ENCODE assay signal across 20 mouse cellular contexts in the genomic region with DNA sequence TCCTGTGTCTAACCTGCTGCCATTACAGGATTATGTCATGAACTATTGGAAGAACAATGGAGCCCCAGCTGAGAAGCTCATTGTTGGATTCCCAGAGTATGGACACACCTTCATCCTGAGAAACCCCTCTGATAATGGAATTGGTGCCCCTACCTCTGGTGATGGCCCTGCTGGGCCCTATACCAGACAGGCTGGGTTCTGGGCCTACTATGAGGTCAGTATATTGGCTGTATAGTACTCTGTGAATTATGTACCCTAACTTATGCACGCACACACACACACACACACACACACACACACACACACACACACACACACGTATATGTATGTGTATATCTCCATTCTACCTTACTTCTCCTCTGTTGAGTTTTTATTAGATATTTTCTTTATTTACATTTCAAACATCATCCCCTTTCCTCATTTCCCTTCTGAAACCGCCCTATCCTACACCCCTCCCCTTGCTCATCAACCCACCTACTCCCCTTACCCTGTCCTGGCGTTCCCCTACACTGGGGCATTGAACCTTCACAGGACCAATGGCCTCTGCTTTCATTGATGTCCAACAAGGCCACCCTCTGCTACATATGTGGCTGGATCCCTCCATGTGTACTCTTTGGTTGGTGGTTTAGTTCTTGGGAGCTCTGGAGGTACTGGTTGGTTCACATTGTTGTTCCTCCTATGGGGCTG. TPM values are rescaled to one million over a fixed set of nuclear protein-coding genes. Genes with fewer than 3 reads are reported as not detected.
A peak's percentile ranks its signal among the peaks of the same experiment; 100 is the strongest.
DNase-seq lines count a peak whose midpoint lies in the region; ATAC-seq and TF ChIP-seq lines count a peak whose summit lies in the region.
"Had no signal": no experiment of that assay in that cellular context is flagged by ENCODE, and none has a peak within 500 bp of the region (broad histone marks: within the 10 kb centered on the region; RNA-seq: fewer than 3 reads in every experiment).

No protein-coding gene starts in this region.

- DNase-seq in heart, postnatal 0 days (ENCODE audit: low spot score): no peak
- DNase-seq in liver, embryonic 13.5 days: no peak
- no peak for DNase-seq in liver, embryonic 11.5 days (ENCODE audit: low spot score)
- DNase-seq in hindbrain, embryonic 14.5 days (ENCODE audit: low spot score): no peak
- DNase-seq in adrenal gland, adult (ENCODE audit: inconsistent age in 2 of 2, low spot score in 1 of 2): no peak
- DNase-seq in adrenal gland, postnatal 10 days: no peak
- DNase-seq: cerebellum, adult 11 months; cerebellum, postnatal 25 days; heart, postnatal 14 days; kidney, postnatal 14 days; lung, postnatal 4 days; thymus, postnatal 14 days had no signal

- peaks cover 18% of the 10 kb centered on the region for H3K9me3 ChIP-seq in heart, postnatal 0 days (replicated peaks; ENCODE audit: control insufficient read depth, low read length)
- peaks cover 24% of the 10 kb centered on the region for H3K9me3 ChIP-seq in heart, embryonic 12.5 days (replicated peaks)
- H3K9me3 ChIP-seq in liver, embryonic 13.5 days (replicated peaks): peaks cover 3% of the 10 kb centered on the region; the same call in 1 of the 2 replicates
- H3K9me3 ChIP-seq in liver, embryonic 11.5 days (ENCODE audit: control insufficient read depth, low read length): peaks cover 2% of the 10 kb centered on the region; the same call in 1 of the 2 replicates
- H3K9me3 ChIP-seq in hindbrain, embryonic 14.5 days (ENCODE audit: control insufficient read depth, low read length): peaks cover 6% of the 10 kb centered on the region; the same call in 1 of the 2 replicates
- H3K9me3 ChIP-seq in midbrain, embryonic 13.5 days: no peaks in the 10 kb centered on the region; the same call in 1 of the 2 replicates
- H3K9me3 ChIP-seq: intestine, embryonic 15.5 days had no signal

- no peak overlapping the region for H3K4me3 ChIP-seq in heart, postnatal 0 days (ENCODE audit: low read depth, low read length)
- no peak overlapping the region for H3K4me3 ChIP-seq in heart, embryonic 12.5 days
- H3K4me3 ChIP-seq in liver, embryonic 13.5 days (replicated peaks): no peak overlapping the region
- no peak overlapping the region for H3K4me3 ChIP-seq in liver, embryonic 11.5 days (ENCODE audit: low read depth, low read length)
- no peak overlapping the region for H3K4me3 ChIP-seq in hindbrain, embryonic 14.5 days (replicated peaks; ENCODE audit: low read length)
- H3K4me3 ChIP-seq in midbrain, embryonic 13.5 days (replicated peaks): no peak overlapping the region
- H3K4me3 ChIP-seq: intestine, embryonic 15.5 days had no signal

- no peak overlapping the region for H3K4me2 ChIP-seq in heart, postnatal 0 days (ENCODE audit: low read depth, low read length)
- H3K4me2 ChIP-seq in heart, embryonic 12.5 days: no peak overlapping the region
- H3K4me2 ChIP-seq in liver, embryonic 13.5 days: no peak overlapping the region
- H3K4me2 ChIP-seq in liver, embryonic 11.5 days: no peak overlapping the region
- no peak overlapping the region for H3K4me2 ChIP-seq in hindbrain, embryonic 14.5 days (replicated peaks)
- H3K4me2 ChIP-seq in midbrain, embryonic 13.5 days (replicated peaks): no peak overlapping the region
- H3K4me2 ChIP-seq: intestine, embryonic 15.5 days had no signal

- 57% methylated on average over 4 of the region's 4 CpGs for WGBS in heart, postnatal 0 days
- WGBS in heart, embryonic 12.5 days: 59% methylated on average over 4 of the region's 4 CpGs
- 48% methylated on average over 4 of the region's 4 CpGs for WGBS in liver, embryonic 13.5 days (ENCODE audit: insufficient replicate concordance)
- 64% methylated on average over 4 of the region's 4 CpGs for WGBS in liver, embryonic 11.5 days
- 84% methylated on average over 4 of the region's 4 CpGs for WGBS in hindbrain, embryonic 14.5 days
- 76% methylated on average over 4 of the region's 4 CpGs for WGBS in midbrain, embryonic 13.5 days

- no peaks in the 10 kb centered on the region for H3K27me3 ChIP-seq in heart, postnatal 0 days (ENCODE audit: control insufficient read depth, insufficient read depth, low read length)
- no peaks in the 10 kb centered on the region for H3K27me3 ChIP-seq in heart, embryonic 12.5 days (replicated peaks)
- no peaks in the 10 kb centered on the region for H3K27me3 ChIP-seq in liver, embryonic 13.5 days
- no peaks in the 10 kb centered on the region for H3K27me3 ChIP-seq in liver, embryonic 11.5 days (replicated peaks; ENCODE audit: control insufficient read depth, insufficient read depth, low read length)
- no peaks in the 10 kb centered on the region for H3K27me3 ChIP-seq in hindbrain, embryonic 14.5 days (ENCODE audit: control insufficient read depth, insufficient read depth, low read length)
- H3K27me3 ChIP-seq in midbrain, embryonic 13.5 days: no peaks in the 10 kb centered on the region
- H3K27me3 ChIP-seq: intestine, embryonic 15.5 days had no signal

- 0 out of 2 replicates have a peak, but pooled peaks have one; percentile 14 for ATAC-seq in heart, postnatal 0 days (ENCODE audit: insufficient read depth, low read depth)
- no peak; the same call in 1 of the 2 replicates for ATAC-seq in heart, embryonic 12.5 days (ENCODE audit: insufficient number of reproducible peaks, low FRiP score)
- ATAC-seq in liver, embryonic 13.5 days (ENCODE audit: low read depth): peak; percentile 34; the same call in 1 of the 2 replicates
- no peak for ATAC-seq in liver, embryonic 11.5 days (replicated peaks; ENCODE audit: low FRiP score)
- 0 out of 2 replicates have a peak, but pooled peaks have one; percentile 25 for ATAC-seq in hindbrain, embryonic 14.5 days (ENCODE audit: low FRiP score)
- peak; percentile 62 for ATAC-seq in midbrain, embryonic 13.5 days
- ATAC-seq: intestine, embryonic 15.5 days had no signal

- no peak for TF ChIP-seq EP300 in heart, postnatal 0 days (IDR thresholded peaks at IDR 0.05; ENCODE audit: low read depth)

- no peak overlapping the region for H3K27ac ChIP-seq in heart, postnatal 0 days (ENCODE audit: low read depth)
- no peak overlapping the region for H3K27ac ChIP-seq in heart, embryonic 12.5 days (ENCODE audit: poor library complexity, severe bottlenecking)
- no peak overlapping the region for H3K27ac ChIP-seq in liver, embryonic 13.5 days
- H3K27ac ChIP-seq in liver, embryonic 11.5 days (ENCODE audit: low read depth, low read length): no peak overlapping the region
- H3K27ac ChIP-seq in hindbrain, embryonic 14.5 days: no peak overlapping the region
- no peak overlapping the region for H3K27ac ChIP-seq in midbrain, embryonic 13.5 days
- H3K27ac ChIP-seq: intestine, embryonic 15.5 days had no signal

- H3K4me1 ChIP-seq in heart, postnatal 0 days (ENCODE audit: control insufficient read depth, insufficient read depth): no peaks in the 10 kb centered on the region
- H3K4me1 ChIP-seq in heart, embryonic 12.5 days (replicated peaks): no peaks in the 10 kb centered on the region
- H3K4me1 ChIP-seq in liver, embryonic 13.5 days (replicated peaks): no peaks in the 10 kb centered on the region
- no peaks in the 10 kb centered on the region for H3K4me1 ChIP-seq in liver, embryonic 11.5 days (replicated peaks; ENCODE audit: control insufficient read depth, insufficient read depth, low read length)
- no peaks in the 10 kb centered on the region for H3K4me1 ChIP-seq in hindbrain, embryonic 14.5 days (replicated peaks; ENCODE audit: control insufficient read depth, insufficient read depth, low read length)
- H3K4me1 ChIP-seq in midbrain, embryonic 13.5 days (replicated peaks): no peaks in the 10 kb centered on the region
- H3K4me1 ChIP-seq: intestine, embryonic 15.5 days had no signal

- H3K9ac ChIP-seq in heart, postnatal 0 days (replicated peaks; ENCODE audit: low read depth, low read length): no peak overlapping the region
- H3K9ac ChIP-seq in heart, embryonic 12.5 days: no peak overlapping the region
- H3K9ac ChIP-seq in liver, embryonic 13.5 days: no peak overlapping the region
- H3K9ac ChIP-seq in liver, embryonic 11.5 days (ENCODE audit: low read depth, low read length): no peak overlapping the region
- H3K9ac ChIP-seq in hindbrain, embryonic 14.5 days: no peak overlapping the region
- no peak overlapping the region for H3K9ac ChIP-seq in midbrain, embryonic 13.5 days (replicated peaks)
- H3K9ac ChIP-seq: intestine, embryonic 15.5 days had no signal

- TF ChIP-seq CTCF in heart, postnatal 0 days (IDR thresholded peaks at IDR 0.05; ENCODE audit: low read depth): no peak

- no peaks in the 10 kb centered on the region for H3K36me3 ChIP-seq in heart, postnatal 0 days (replicated peaks; ENCODE audit: control insufficient read depth, insufficient read depth, low read length)
- no peaks in the 10 kb centered on the region for H3K36me3 ChIP-seq in heart, embryonic 12.5 days
- no peaks in the 10 kb centered on the region for H3K36me3 ChIP-seq in liver, embryonic 13.5 days
- no peaks in the 10 kb centered on the region for H3K36me3 ChIP-seq in liver, embryonic 11.5 days (ENCODE audit: control insufficient read depth, insufficient read depth, low read length)
- no peaks in the 10 kb centered on the region for H3K36me3 ChIP-seq in hindbrain, embryonic 14.5 days (replicated peaks; ENCODE audit: control insufficient read depth, insufficient read depth)
- no peaks in the 10 kb centered on the region for H3K36me3 ChIP-seq in midbrain, embryonic 13.5 days
- H3K36me3 ChIP-seq: intestine, embryonic 15.5 days had no signal

RNA-seq across cellular contexts. Expression of gene Chia1, which starts 15.9 kb away (rescaled TPM):
- not detected in 2 replicates for total RNA-seq in heart, postnatal 0 days (2014; rRNA removed; ENCODE audit: low replicate concordance)
- 0.11 TPM in 1 of 2 replicates, not detected in the other for polyA plus RNA-seq in heart, postnatal 0 days (2015; fragmentation: Nextera tagmentation; extraction: Ambion mirVana)
- 0.13 and 0.18 TPM in 2 replicates for polyA plus RNA-seq in heart, embryonic 12.5 days (2016; fragmentation: Nextera tagmentation; extraction: Ambion mirVana)
- not detected in 2 replicates for polyA plus RNA-seq in liver, embryonic 13.5 days (2015; fragmentation: Nextera tagmentation; extraction: Ambion mirVana)
- not detected in 2 replicates for polyA plus RNA-seq in liver, embryonic 11.5 days (2014; fragmentation: Nextera tagmentation; extraction: Ambion mirVana)
- 1.3 and 1.4 TPM in 2 replicates for polyA plus RNA-seq in hindbrain, embryonic 14.5 days (2014; fragmentation: Nextera tagmentation; extraction: Ambion mirVana)
- polyA plus RNA-seq in midbrain, embryonic 13.5 days (2015; fragmentation: Nextera tagmentation; extraction: Ambion mirVana): 0.15 and 0.27 TPM in 2 replicates
- total RNA-seq in adrenal gland, postnatal 10 days (2021): not detected
- total RNA-seq: granulocyte monocyte progenitor cell, adult 5-6 weeks; heart, postnatal 14 days; monocyte, adult 5-6 weeks had no signal
- polyA plus RNA-seq: C2C12; intestine, embryonic 15.5 days; stomach, embryonic 14.5 days had no signal

RNA-seq across cellular contexts. Expression of gene Chil3, which starts 38.4 kb away (rescaled TPM):
- 0.31 and 1.9 TPM in 2 replicates for total RNA-seq in heart, postnatal 0 days (2014; rRNA removed; ENCODE audit: low replicate concordance)
- 0.51 TPM in 2 replicates for polyA plus RNA-seq in heart, postnatal 0 days (2015; fragmentation: Nextera tagmentation; extraction: Ambion mirVana)
- polyA plus RNA-seq in heart, embryonic 12.5 days (2016; fragmentation: Nextera tagmentation; extraction: Ambion mirVana): not detected in 2 replicates
- 0.16 and 0.29 TPM in 2 replicates for polyA plus RNA-seq in liver, embryonic 13.5 days (2015; fragmentation: Nextera tagmentation; extraction: Ambion mirVana)
- not detected in 2 replicates for polyA plus RNA-seq in liver, embryonic 11.5 days (2014; fragmentation: Nextera tagmentation; extraction: Ambion mirVana)
- polyA plus RNA-seq in hindbrain, embryonic 14.5 days (2014; fragmentation: Nextera tagmentation; extraction: Ambion mirVana): 0.47 TPM in 1 of 2 replicates, not detected in the other
- not detected in 2 replicates for polyA plus RNA-seq in midbrain, embryonic 13.5 days (2015; fragmentation: Nextera tagmentation; extraction: Ambion mirVana)
- 1 to 10 TPM; 6.3 to 6.5 TPM for total RNA-seq in adrenal gland, postnatal 10 days (2021)
- total RNA-seq: layer of hippocampus, postnatal 25 days had no signal
- polyA plus RNA-seq: C2C12; stomach, embryonic 14.5 days had no signal

Comparison
In these comparisons a context has a peak if more than half of its experiments do, and no peak if none do; other contexts are left out.
1. ATAC-seq: peak in heart, postnatal 0 days (single experiment), liver, embryonic 13.5 days (single experiment), hindbrain, embryonic 14.5 days (single experiment) and midbrain, embryonic 13.5 days (single experiment); none in heart, embryonic 12.5 days (single experiment) and liver, embryonic 11.5 days (single experiment).